Mouse (Mus musculus) bone marrow macrophage, adult 2 months (primary cell): ENCODE data around the gene Becn1.

Source experiments
- CTCF ChIP-seq: IDR thresholded peaks from 2 replicates; pipeline ENCODE4 v1.5.1; 2012; ENCODE audit warnings: low read depth, mild to moderate bottlenecking, low read length, moderate library complexity
- POLR2A ChIP-seq: IDR thresholded peaks from 2 replicates; pipeline ENCODE4 v1.6.1; 2012; ENCODE audit warnings: mild to moderate bottlenecking, low read depth, low read length, borderline replicate concordance

DNA sequence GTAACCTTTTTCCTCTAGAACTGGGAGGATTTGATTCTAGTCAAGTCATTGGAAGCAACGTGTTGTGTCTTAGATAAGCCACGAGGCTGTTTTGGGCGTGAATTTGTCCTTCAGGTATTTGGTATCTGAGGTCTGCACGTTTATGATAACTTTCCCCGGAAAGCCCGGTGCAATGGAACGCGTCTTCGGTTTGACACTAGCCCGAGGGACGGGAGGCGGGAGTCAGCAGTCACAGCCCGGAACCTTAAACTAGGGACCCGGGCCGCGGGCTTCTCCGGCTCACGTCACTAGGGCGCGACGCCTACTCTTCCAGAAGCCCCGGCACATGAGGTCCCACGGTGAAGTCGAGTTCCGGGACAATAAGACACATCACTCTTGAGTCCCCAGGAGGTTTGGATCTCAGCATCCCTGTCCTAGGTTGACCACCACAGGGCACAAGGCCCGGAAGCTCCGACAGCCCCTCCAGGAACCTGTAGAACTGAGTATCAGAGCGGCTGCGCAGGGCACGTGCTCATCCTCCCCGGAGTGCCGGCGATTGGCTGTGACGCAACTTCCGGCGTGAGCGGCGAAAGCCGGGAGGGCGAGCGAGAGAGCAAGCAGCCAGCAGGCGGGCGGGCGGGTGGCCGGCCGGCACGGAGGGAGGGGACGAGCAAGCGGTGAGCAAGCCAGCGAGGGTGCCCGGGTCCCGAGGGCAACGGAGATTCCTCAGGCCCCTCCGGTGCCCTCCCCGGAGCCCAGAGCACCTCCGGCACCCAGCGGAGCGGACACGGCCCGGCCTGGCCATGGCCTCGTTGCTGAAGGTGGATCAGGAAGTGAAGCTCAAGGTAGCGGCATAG, 13.8 kb upstream of the Becn1 start, which contains the start of gene Psme3:
- TF ChIP-seq CTCF (no peak), POLR2A (no peak)
